Mouse (Mus musculus): ENCODE data around the gene Ispd.

DNA sequence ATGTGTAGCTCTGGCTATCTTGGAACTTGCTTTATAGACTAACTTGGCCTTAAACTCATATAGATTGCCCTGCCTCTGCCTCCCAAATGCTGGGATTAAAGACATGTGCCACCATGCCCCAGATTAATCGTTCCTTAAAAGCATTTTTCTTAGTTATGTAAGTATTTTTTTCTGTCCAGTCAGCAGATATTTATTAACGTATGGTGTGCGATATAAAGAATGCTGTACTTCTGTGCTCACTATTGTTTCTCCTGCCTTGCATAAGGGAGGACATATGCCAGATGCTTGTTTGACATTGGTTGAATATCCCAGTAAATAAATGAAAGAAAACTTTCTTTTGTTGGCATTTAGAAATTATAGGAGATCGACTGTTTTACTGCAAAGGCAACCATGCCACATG, 5.7 kb downstream of the Ispd start:
- TF ChIP-seq CTCF (IDR thresholded peaks at IDR 0.05) (no peak), EP300 (IDR thresholded peaks at IDR 0.05) (no peak)

All from lung, postnatal 0 days (tissue).